30 mouse cellular contexts compared by ENCODE assay signal in genomic region chr6:124817125-124817524, GRCm38 (mm10). TPM values are rescaled to one million over a fixed set of nuclear protein-coding genes. Genes with fewer than 3 reads are reported as not detected.
"Had no signal": no experiment of that assay in that cellular context is flagged by ENCODE, and none has a peak within 500 bp of the region (broad histone marks: within the 10 kb centered on the region; RNA-seq: fewer than 3 reads in every experiment).

No protein-coding gene starts in this region.

- H3K4me2 ChIP-seq: heart, embryonic 11.5 days; heart, embryonic 13.5 days; heart, embryonic 15.5 days; hindbrain, embryonic 12.5 days; hindbrain, embryonic 14.5 days; limb, embryonic 12.5 days; liver, embryonic 11.5 days; liver, embryonic 13.5 days; liver, embryonic 15.5 days had no signal

- ATAC-seq: hindbrain, embryonic 16.5 days; inflammation-experienced regulatory T-cells, adult 6 months; intestine, embryonic 16.5 days; liver, postnatal 0 days had no signal

- H3K4me3 ChIP-seq: heart, adult 2 months; heart, embryonic 13.5 days; heart, embryonic 15.5 days; hindbrain, embryonic 10.5 days; hindbrain, embryonic 12.5 days; layer of hippocampus, adult 2 months; left cerebral cortex, adult 2 months; limb, embryonic 10.5 days; limb, embryonic 12.5 days; liver, embryonic 13.5 days; liver, embryonic 15.5 days had no signal

- H3K27ac ChIP-seq: heart, adult 2 months; heart, embryonic 13.5 days; heart, embryonic 15.5 days; hindbrain, embryonic 10.5 days; hindbrain, embryonic 12.5 days; hindbrain, embryonic 14.5 days; layer of hippocampus, adult 2 months; limb, embryonic 10.5 days; limb, embryonic 12.5 days; liver, embryonic 13.5 days; liver, embryonic 15.5 days had no signal

- H3K9ac ChIP-seq: heart, embryonic 13.5 days; heart, embryonic 15.5 days; hindbrain, embryonic 12.5 days; hindbrain, embryonic 14.5 days; limb, embryonic 12.5 days; liver, embryonic 13.5 days; liver, embryonic 15.5 days; liver, postnatal 0 days had no signal

- DNase-seq: gastrocnemius, postnatal 10 days; gastrocnemius, postnatal 25 days; heart, postnatal 14 days; heart, postnatal 4 days; kidney, adult 18-20 months; kidney, adult 8-10 months; kidney, postnatal 10 days; kidney, postnatal 25 days; kidney, postnatal 4 days; liver; liver, embryonic 13.5 days; liver, postnatal 0 days had no signal

- H3K27me3 ChIP-seq: heart, embryonic 13.5 days; heart, embryonic 15.5 days; hindbrain, embryonic 12.5 days; limb, embryonic 12.5 days; liver, embryonic 13.5 days; liver, embryonic 15.5 days had no signal

- H3K9me3 ChIP-seq: heart, embryonic 13.5 days; heart, embryonic 15.5 days; hindbrain, embryonic 10.5 days; hindbrain, embryonic 12.5 days; limb, embryonic 10.5 days; limb, embryonic 12.5 days; liver, embryonic 13.5 days; liver, embryonic 15.5 days had no signal

RNA-seq across cellular contexts. Expression of gene Gnb3, which starts 22.9 kb away (rescaled TPM):
- total RNA-seq: granulocyte monocyte progenitor cell, adult 5-6 weeks; left cerebral cortex, adult 2 months; left cerebral cortex, postnatal 14 days had no signal
